Mouse (Mus musculus) cerebellum, postnatal 14 days (tissue): ENCODE results near the gene Col4a1.

Source experiments
- DNase-seq, 2 experiments: peaks; one replicate each; pipeline ENCODE4 v3.0.0; 2021; ENCODE audit warnings: mixed read lengths in 2 of 2

The Col4a1 gene

GRCm38 (mm10) chr8:11173284-11174191 lies 139.1 kb downstream of the Col4a1 start:
- peak; percentile 73 to 79 for DNase-seq

- peak; percentile 56 to 57 for DNase-seq
Measured at GRCm38 (mm10) chr8:11171526-11171925, 141.1 kb downstream of the Col4a1 start.

GRCm38 (mm10) chr8:11169383-11169782 lies 143.2 kb downstream of the Col4a1 start:
- DNase-seq: no peak

GRCm38 (mm10) chr8:11168780-11169179 lies 143.8 kb downstream of the Col4a1 start:
- DNase-seq: no peak

- no peak for DNase-seq
Measured at GRCm38 (mm10) chr8:11167955-11168354, 144.7 kb downstream of the Col4a1 start.

- no peak for DNase-seq
Measured at GRCm38 (mm10) chr8:11165592-11165991, 147.0 kb downstream of the Col4a1 start.

- no peak for DNase-seq
Measured at GRCm38 (mm10) chr8:11156319-11156692, 156.3 kb downstream of the Col4a1 start.

- DNase-seq: no peak
Measured at GRCm38 (mm10) chr8:11155579-11156318, 156.9 kb downstream of the Col4a1 start.

GRCm38 (mm10) chr8:11150268-11150667 lies 162.4 kb downstream of the Col4a1 start:
- DNase-seq: peak; percentile 57 to 72

- DNase-seq: peak; percentile 40 to 62
Measured at GRCm38 (mm10) chr8:11149201-11149810, 163.3 kb downstream of the Col4a1 start.

- DNase-seq: no peak
Measured at GRCm38 (mm10) chr8:11148797-11149196, 163.8 kb downstream of the Col4a1 start.
